Mouse (Mus musculus) spleen, adult 2 months (tissue): Measurements from ENCODE around the gene Rab11fip3.

Experiments used
- CTCF ChIP-seq: fragments of 200-500 bp; IDR thresholded peaks from 2 replicates; pipeline ENCODE4 v1.5.1; 2011; ENCODE audit warnings: mild to moderate bottlenecking, inconsistent platforms; ENCODE audit not compliant: insufficient read depth, insufficient read length, insufficient replicate concordance; ENCODE audit errors: extremely low read depth
- POLR2A ChIP-seq: fragments of 200-500 bp; IDR thresholded peaks from 2 replicates; pipeline ENCODE4 v1.6.1; 2011; ENCODE audit warnings: low read depth, low read length, inconsistent platforms

DNA sequence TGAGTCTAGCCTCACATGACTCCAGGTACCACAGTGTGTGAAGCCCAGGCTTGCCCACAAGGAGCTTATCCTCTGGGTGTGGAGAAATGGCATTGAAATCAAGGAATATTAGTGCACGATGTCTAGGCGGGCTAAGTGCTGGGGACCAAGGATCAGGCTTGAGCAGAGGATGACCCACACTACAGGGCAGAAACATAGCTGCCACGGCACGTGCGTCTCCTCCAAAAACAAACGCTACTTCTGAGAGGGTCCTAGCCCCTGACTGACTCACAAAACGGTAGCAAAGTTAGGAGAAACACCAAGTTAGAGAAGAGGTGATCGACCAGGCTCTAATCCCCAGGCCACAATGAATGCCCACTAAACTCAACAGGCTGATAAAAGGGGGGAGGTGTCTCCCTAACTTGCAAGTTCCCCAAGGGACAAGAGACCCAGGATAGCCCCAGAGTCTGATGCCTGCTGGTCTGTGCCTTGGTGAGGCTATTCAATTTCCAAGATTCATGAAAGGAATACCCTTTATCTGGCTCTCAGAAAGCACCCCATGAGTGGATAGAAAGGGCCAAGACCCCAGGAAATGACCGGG lies 25.3 kb upstream of the Rab11fip3 start:
- TF ChIP-seq CTCF, result no peak
- no peak for TF ChIP-seq POLR2A
